Mouse (Mus musculus) heart, embryonic 16.5 days (tissue): ENCODE results near the gene Wnt11. TPM values are rescaled to one million over a fixed set of nuclear protein-coding genes. Genes with fewer than 3 reads are reported as not detected.
A peak's percentile ranks its signal among the peaks of the same experiment; 100 is the strongest.

ENCODE experiments used
- ATAC-seq: fragments of 200-750 bp; cut with Nextera tagmentation; replicated peaks from 2 replicates; pipeline ENCODE4 v1.8.0; 2017; ENCODE audit warnings: moderate number of reproducible peaks; ENCODE audit not compliant: insufficient read depth, low FRiP score; ENCODE audit errors: extremely low read depth
- H3K27ac ChIP-seq: fragments of 300-500 bp; sonication (generic); 2 replicates; pipeline ENCODE4 v1.5.1; 2014; ENCODE audit warnings: mild to moderate bottlenecking, low read length, control low read depth, moderate library complexity
- H3K27me3 ChIP-seq: fragments of 300-500 bp; sonication (generic); 2 replicates; pipeline ENCODE4 v1.6.1; 2014; ENCODE audit warnings: low read length, mixed read lengths; ENCODE audit not compliant: control insufficient read depth, insufficient read depth
- H3K36me3 ChIP-seq: fragments of 300-500 bp; sonication (generic); 2 replicates; pipeline ENCODE4 v1.6.1; 2014; ENCODE audit not compliant: control insufficient read depth, insufficient read depth
- H3K4me1 ChIP-seq: fragments of 300-500 bp; sonication (generic); 2 replicates; pipeline ENCODE4 v1.6.1; 2014; ENCODE audit warnings: low read length, mixed read lengths; ENCODE audit not compliant: control insufficient read depth, insufficient read depth
- H3K4me2 ChIP-seq: fragments of 300-500 bp; sonication (generic); 2 replicates; pipeline ENCODE4 v1.6.1; 2014; ENCODE audit warnings: low read depth, mild to moderate bottlenecking, control low read depth, low read length
- H3K4me3 ChIP-seq: fragments of 300-500 bp; sonication (generic); 2 replicates; pipeline ENCODE4 v1.5.1; 2014; ENCODE audit warnings: mild to moderate bottlenecking, control low read depth, low read length
- H3K9ac ChIP-seq: fragments of 300-500 bp; sonication (generic); 2 replicates; pipeline ENCODE4 v1.6.1; 2014; ENCODE audit warnings: low read length, control low read depth
- H3K9me3 ChIP-seq: fragments of 300-500 bp; sonication (generic); replicated peaks from 2 replicates; pipeline ENCODE4 v1.6.1; 2016; ENCODE audit warnings: low read length; ENCODE audit not compliant: control insufficient read depth
- WGBS: fragments of 180-500 bp; shearing (Covaris S2); extraction: QIAGEN DNeasy Blood & Tissue Kit; methylation state at CpG from one replicate; pipeline ENCODE4 v1.1.7; 2014; 5-methylcytosine and 5-hydroxymethylcytosine counted together
- polyA plus RNA-seq: library from polyadenylated mRNA; unstranded; fragments of >200 nt; fragmentation: Nextera tagmentation; extraction: Ambion mirVana; gene quantifications from 2 replicates; pipeline ENCODE4 v1.2.1, GENCODE M21; 2015

Wnt11 gene
- polyA plus RNA-seq, 1 experiment from 2014 or later = 9.8 TPM

- H3K4me2 ChIP-seq = no peak overlapping the region
- H3K36me3 ChIP-seq = no peaks in the 10 kb centered on the region
- H3K27me3 ChIP-seq = peaks cover 2% of the 10 kb centered on the region; the same call in 1 of the 2 replicates
- no peak overlapping the region for H3K27ac ChIP-seq
- H3K9ac ChIP-seq = no peak overlapping the region
- H3K9me3 ChIP-seq = no peaks in the 10 kb centered on the region
- H3K4me3 ChIP-seq = no peak overlapping the region
- WGBS = 92% methylated on average over 1 of the region's 1 CpGs
- no peak for ATAC-seq
- peaks cover 15% of the 10 kb centered on the region for H3K4me1 ChIP-seq
These were observed 14.4 kb upstream of the Wnt11 start for GRCm38 (mm10) chr7:98820501-98820900.

- Histone ChIP-seq H3K27me3 (peaks cover 2% of the 10 kb centered on the region; the same call in 1 of the 2 replicates), H3K9ac (no peak overlapping the region), H3K4me2 (no peak overlapping the region), H3K27ac (no peak overlapping the region), H3K4me3 (no peak overlapping the region), H3K4me1 (peaks cover 13% of the 10 kb centered on the region), H3K36me3 (no peaks in the 10 kb centered on the region), H3K9me3 (no peaks in the 10 kb centered on the region)
- ATAC-seq = no peak
- WGBS = 67% methylated on average over 6 of the region's 6 CpGs
These were observed 12.0 kb upstream of the Wnt11 start for GRCm38 (mm10) chr7:98822881-98823280.

DNA sequence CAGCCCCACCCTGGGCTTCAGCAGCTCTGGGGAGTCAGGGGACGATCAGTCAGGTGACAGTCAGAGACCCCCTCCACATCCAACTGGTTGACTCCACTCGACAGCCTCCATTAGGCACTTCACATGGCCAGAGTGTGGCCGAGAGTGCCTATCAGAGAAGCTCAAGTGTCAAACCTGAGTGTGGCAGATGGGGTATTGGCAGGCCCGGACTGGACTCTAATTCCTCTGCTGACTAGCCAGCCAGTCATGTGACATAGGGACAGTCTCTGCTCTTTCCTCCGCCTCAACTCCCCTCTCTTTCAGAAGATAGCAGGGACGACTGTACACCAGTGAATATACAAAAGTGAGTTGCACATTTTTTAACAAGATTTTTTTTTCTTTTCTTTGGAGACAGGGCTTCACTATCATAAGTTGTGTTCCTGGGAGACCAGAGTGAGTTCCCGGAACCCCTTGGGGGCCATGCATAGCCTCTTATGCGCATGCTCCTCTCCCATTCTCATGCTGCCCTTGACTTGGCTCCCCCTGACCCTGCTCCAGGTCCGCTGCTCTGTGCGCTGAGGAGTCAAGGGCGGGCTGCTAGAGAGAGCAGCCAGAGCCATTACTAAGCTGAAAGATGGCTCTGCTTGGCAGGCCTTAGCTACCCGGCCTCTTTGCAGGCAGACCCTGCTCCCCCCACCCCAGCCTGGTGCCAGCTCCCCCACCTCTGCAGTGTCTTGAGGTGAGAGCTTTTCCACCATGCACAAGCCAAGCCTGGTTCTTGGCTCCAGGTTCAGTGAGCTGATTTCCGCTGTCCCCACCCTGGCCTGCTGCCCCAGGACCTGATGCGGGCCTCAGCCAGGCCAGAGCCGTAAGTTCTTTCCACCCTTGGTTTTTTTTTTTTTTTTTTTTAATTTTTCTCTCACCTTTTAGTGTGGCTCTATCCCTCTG lies 10.8 kb upstream of the Wnt11 start:
- Histone ChIP-seq H3K27me3 (peaks cover 2% of the 10 kb centered on the region; the same call in 1 of the 2 replicates), H3K9me3 (no peaks in the 10 kb centered on the region), H3K4me2 (no peak overlapping the region), H3K9ac (no peak overlapping the region), H3K4me1 (peaks cover 2% of the 10 kb centered on the region; the same call in 1 of the 2 replicates), H3K4me3 (no peak overlapping the region), H3K27ac (no peak overlapping the region), H3K36me3 (no peaks in the 10 kb centered on the region)
- no peak; the same call in 1 of the 2 replicates for ATAC-seq
- 52% methylated on average over 15 of the region's 15 CpGs for WGBS

DNA sequence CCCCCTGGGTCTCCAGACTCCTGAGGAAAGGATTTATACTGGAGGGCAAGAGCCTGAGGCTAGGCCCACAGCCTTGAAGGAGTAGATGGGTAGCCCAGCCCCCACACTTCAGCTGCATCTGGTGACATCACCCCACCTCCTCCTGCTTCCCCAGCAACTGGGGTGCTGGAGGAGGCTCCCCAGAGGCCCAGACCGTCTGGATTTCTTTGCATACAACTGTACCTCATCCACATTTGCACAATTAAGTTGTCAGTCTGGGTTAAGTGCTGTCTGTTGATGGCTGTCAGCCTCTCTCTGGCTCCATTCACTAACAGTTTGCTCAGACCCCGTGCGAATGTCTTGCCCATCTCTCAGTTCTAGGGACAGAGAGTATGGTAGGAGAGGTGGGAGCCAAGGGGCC lies 6.9 kb upstream of the Wnt11 start:
- Histone ChIP-seq H3K36me3 (no peaks in the 10 kb centered on the region), H3K9me3 (no peaks in the 10 kb centered on the region), H3K27me3 (peaks cover 20% of the 10 kb centered on the region), H3K4me2 (no peak overlapping the region), H3K4me1 (no peaks in the 10 kb centered on the region), H3K4me3 (no peak overlapping the region), H3K27ac (no peak overlapping the region), H3K9ac (no peak overlapping the region)
- ATAC-seq = no peak
- 42% methylated on average over 3 of the region's 3 CpGs for WGBS

DNA sequence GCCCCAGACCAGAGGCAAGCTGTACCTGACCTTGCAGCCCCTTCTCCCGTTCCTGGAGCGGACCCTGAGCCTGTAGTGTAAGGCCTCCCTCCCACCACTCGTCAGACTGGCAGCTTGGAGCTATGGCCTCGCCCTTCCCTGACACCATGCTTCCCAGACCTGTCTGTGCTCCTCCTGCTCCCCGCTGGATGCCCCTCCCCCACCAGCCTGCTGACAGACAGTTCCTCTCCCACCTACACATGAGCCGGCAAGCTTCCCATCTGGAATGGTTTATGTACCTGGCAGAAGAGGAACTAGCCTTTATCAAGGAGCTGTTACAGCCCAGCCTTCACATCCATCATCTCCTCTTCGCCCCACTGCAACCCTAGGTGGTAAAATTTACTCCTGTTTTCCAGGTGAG lies 6.0 kb upstream of the Wnt11 start:
- H3K4me1 ChIP-seq = no peaks in the 10 kb centered on the region
- no peak overlapping the region for H3K9ac ChIP-seq
- H3K4me3 ChIP-seq = no peak overlapping the region
- H3K9me3 ChIP-seq = no peaks in the 10 kb centered on the region
- H3K27ac ChIP-seq = no peak overlapping the region
- WGBS = 37% methylated on average over 7 of the region's 7 CpGs
- no peak overlapping the region for H3K4me2 ChIP-seq
- ATAC-seq = 0 out of 2 replicates have a peak, but pooled peaks have one; percentile 29
- no peaks in the 10 kb centered on the region for H3K36me3 ChIP-seq
- peaks cover 27% of the 10 kb centered on the region for H3K27me3 ChIP-seq

DNA sequence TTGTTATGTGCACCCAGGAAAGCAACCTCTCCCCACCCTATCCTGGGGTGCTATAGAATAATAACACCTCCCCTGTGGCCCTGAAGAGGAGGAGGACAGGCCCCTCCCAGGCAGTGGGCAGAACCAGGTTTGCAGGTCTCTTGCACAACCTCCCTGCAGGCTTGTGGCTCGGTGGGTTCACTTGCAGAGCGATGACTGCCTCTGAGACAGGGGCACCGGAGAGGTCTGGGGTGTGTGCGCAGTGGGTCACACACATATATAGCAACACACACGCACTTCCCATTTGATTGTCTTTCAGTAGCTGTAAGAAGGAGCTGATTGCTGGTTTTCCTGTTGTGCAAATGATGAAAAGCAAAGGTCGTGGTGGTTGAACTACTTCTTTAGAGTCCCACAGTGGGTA lies 3.6 kb upstream of the Wnt11 start:
- no peak overlapping the region for H3K9ac ChIP-seq
- H3K4me2 ChIP-seq = no peak overlapping the region
- no peak overlapping the region for H3K27ac ChIP-seq
- no peaks in the 10 kb centered on the region for H3K9me3 ChIP-seq
- H3K36me3 ChIP-seq = no peaks in the 10 kb centered on the region
- 83% methylated on average over 6 of the region's 6 CpGs for WGBS
- no peak overlapping the region for H3K4me3 ChIP-seq
- peaks cover 38% of the 10 kb centered on the region for H3K27me3 ChIP-seq
- no peak for ATAC-seq
- peaks cover 9% of the 10 kb centered on the region for H3K4me1 ChIP-seq

DNA sequence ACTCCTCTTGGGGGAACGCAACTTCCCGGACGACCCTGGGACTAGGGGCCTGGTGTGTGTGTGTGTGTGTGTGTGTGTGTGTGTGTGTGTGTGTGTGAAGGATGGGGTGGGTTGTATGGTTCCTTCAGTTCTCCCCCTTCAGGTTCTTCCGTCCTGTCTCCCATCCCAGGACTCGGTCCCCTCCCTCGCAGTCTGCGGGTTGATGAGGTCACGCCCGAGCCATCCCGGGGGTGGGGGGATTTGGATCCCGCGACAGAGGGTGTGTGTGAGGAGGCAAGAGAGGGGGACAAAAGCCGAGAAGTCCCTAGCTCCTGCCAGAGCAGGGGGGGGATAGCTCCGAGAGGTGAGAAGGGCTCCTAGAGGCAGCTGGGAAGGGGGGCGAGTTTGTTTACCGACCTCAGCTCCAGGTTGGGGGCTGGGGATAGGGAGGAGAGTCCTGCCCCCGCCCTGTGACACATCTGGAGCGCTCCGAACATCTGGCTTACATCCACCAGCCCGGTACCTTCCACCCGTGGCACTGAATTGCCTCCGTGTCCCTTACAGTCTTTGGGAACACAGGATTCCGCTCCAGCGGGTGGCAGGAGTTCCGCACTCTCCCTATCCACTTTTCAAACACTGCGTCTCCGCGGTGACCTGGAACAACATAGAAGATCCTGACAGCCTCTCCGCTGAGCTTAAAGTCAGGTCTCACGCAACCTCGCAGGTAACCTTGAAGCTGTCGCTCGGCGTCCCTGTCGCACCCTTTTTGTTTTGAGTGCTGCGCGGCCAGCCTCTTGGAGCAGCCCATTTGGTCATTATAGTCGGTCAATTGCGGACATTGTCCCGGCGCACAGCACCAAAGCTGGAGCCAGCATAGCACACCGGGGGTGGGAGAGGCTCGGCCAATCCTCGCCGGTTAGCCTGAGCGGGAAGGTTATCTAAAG lies 868 bp downstream of the Wnt11 start:
- H3K36me3 ChIP-seq = no peaks in the 10 kb centered on the region
- H3K9me3 ChIP-seq = no peaks in the 10 kb centered on the region
- no peak for ATAC-seq
- peak overlapping the region; percentile 69 for H3K4me3 ChIP-seq
- peak overlapping the region; percentile 98 for H3K4me2 ChIP-seq
- H3K27ac ChIP-seq = no peak overlapping the region
- H3K27me3 ChIP-seq = peaks cover 44% of the 10 kb centered on the region
- peaks cover 39% of the 10 kb centered on the region for H3K4me1 ChIP-seq
- H3K9ac ChIP-seq = peak overlapping the region; percentile 75
- WGBS = under 1% methylated on average over 45 of the region's 46 CpGs

DNA sequence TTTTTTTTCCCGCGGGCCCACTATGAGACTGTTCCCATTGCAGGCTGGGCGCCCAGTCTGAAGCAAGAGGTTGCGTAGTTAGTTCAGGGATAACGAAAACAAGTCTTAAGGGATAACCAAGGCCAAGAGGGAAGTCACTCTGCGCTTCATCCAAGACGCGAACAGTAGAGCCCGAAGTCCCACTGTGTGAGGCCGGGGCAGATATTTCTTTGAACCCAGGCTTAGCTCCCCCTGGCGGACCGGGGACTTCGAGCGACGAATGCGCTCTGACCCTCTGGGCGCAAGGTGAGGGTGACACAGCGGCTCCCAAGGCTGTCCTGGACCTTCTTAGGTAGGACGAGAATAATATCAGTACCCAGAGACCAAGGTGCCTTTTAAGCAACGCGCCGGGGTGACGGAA lies 1.7 kb downstream of the Wnt11 start:
- ATAC-seq = no peak
- Histone ChIP-seq H3K4me3 (peak overlapping the region; percentile 69), H3K4me2 (peak overlapping the region; percentile 98), H3K4me1 (peaks cover 46% of the 10 kb centered on the region), H3K27me3 (peaks cover 41% of the 10 kb centered on the region), H3K9me3 (no peaks in the 10 kb centered on the region), H3K9ac (no peak overlapping the region; the same call in 1 of the 2 replicates), H3K27ac (no peak overlapping the region), H3K36me3 (no peaks in the 10 kb centered on the region)
- WGBS = 2% methylated on average over 23 of the region's 23 CpGs
